In genomic region chr2:173171956-173172355, GRCm38 (mm10) we compare ENCODE assay signal across 9 mouse cellular contexts. TPM values are rescaled to one million over a fixed set of nuclear protein-coding genes. Genes with fewer than 3 reads are reported as not detected.
DNase-seq lines count a peak whose midpoint lies in the region; ATAC-seq lines count a peak whose summit lies in the region.
"Had no signal": no experiment of that assay in that cellular context is flagged by ENCODE, and none has a peak within 500 bp of the region (broad histone marks: within the 10 kb centered on the region; RNA-seq: fewer than 3 reads in every experiment).

No protein-coding gene starts in this region.

- no peaks in the 10 kb centered on the region for H3K36me3 ChIP-seq in heart, embryonic 12.5 days
- no peaks in the 10 kb centered on the region for H3K36me3 ChIP-seq in embryonic facial prominence, embryonic 12.5 days
- H3K36me3 ChIP-seq in intestine, embryonic 16.5 days (ENCODE audit: control insufficient read depth, insufficient read depth, low read length) = no peaks in the 10 kb centered on the region
- no peaks in the 10 kb centered on the region for H3K36me3 ChIP-seq in midbrain, embryonic 11.5 days (ENCODE audit: control insufficient read depth, insufficient read depth, low read length)

- no peak overlapping the region for H3K27ac ChIP-seq in heart, embryonic 12.5 days (ENCODE audit: poor library complexity, severe bottlenecking)
- H3K27ac ChIP-seq in embryonic facial prominence, embryonic 12.5 days = 0 out of 2 replicates have a peak overlapping the region, but pooled peaks have one; percentile 3
- peak overlapping the region; percentile 3; the same call in 1 of the 2 replicates for H3K27ac ChIP-seq in intestine, embryonic 16.5 days (ENCODE audit: low read length)
- peak overlapping the region; percentile 70 for H3K27ac ChIP-seq in midbrain, embryonic 11.5 days (ENCODE audit: low read depth, low read length)

- ATAC-seq in heart, embryonic 12.5 days (ENCODE audit: insufficient number of reproducible peaks, low FRiP score) = no peak
- ATAC-seq in embryonic facial prominence, embryonic 12.5 days (ENCODE audit: insufficient number of reproducible peaks, insufficient read depth, low FRiP score, low TSS enrichment) = no peak
- ATAC-seq in intestine, embryonic 16.5 days = peak; percentile 3
- no peak for ATAC-seq in midbrain, embryonic 11.5 days (ENCODE audit: low FRiP score)

- no peak for DNase-seq in heart, postnatal 4 days
- no peak for DNase-seq in midbrain, embryonic 11.5 days (ENCODE audit: low spot score, missing footprints)
- no peak for DNase-seq in urinary bladder, postnatal 14 days (ENCODE audit: low spot score)
- no peak for DNase-seq in embryo, embryonic 10.5 days (ENCODE audit: low spot score)
- no peak for DNase-seq in gastrocnemius, postnatal 10 days

- H3K4me1 ChIP-seq in heart, embryonic 12.5 days (replicated peaks) = peaks cover 24% of the 10 kb centered on the region
- H3K4me1 ChIP-seq in embryonic facial prominence, embryonic 12.5 days = peaks cover 32% of the 10 kb centered on the region
- H3K4me1 ChIP-seq in intestine, embryonic 16.5 days (ENCODE audit: control insufficient read depth, insufficient read depth, low read length) = peaks cover 38% of the 10 kb centered on the region
- peaks cover 31% of the 10 kb centered on the region for H3K4me1 ChIP-seq in midbrain, embryonic 11.5 days (ENCODE audit: control insufficient read depth, insufficient read depth, low read length)

- H3K4me3 ChIP-seq in heart, embryonic 12.5 days = peak overlapping the region; percentile 36; the same call in 1 of the 2 replicates
- no peak overlapping the region for H3K4me3 ChIP-seq in embryonic facial prominence, embryonic 12.5 days
- no peak overlapping the region for H3K4me3 ChIP-seq in intestine, embryonic 16.5 days (ENCODE audit: low read length)
- H3K4me3 ChIP-seq in midbrain, embryonic 11.5 days (ENCODE audit: low read depth, low read length) = no peak overlapping the region

- 0 out of 2 replicates have a peak, but pooled peaks cover 7% of the 10 kb centered on the region for H3K9me3 ChIP-seq in heart, embryonic 12.5 days (replicated peaks)
- H3K9me3 ChIP-seq in embryonic facial prominence, embryonic 12.5 days = no peaks in the 10 kb centered on the region
- peaks cover 5% of the 10 kb centered on the region; the same call in 1 of the 2 replicates for H3K9me3 ChIP-seq in intestine, embryonic 16.5 days (ENCODE audit: control insufficient read depth, low read length)
- 0 out of 2 replicates have a peak, but pooled peaks cover 3% of the 10 kb centered on the region for H3K9me3 ChIP-seq in midbrain, embryonic 11.5 days (ENCODE audit: control insufficient read depth, low read length)

- peak overlapping the region; percentile 60 for H3K9ac ChIP-seq in heart, embryonic 12.5 days
- H3K9ac ChIP-seq in embryonic facial prominence, embryonic 12.5 days = no peak overlapping the region
- peak overlapping the region; percentile 56; the same call in 1 of the 2 replicates for H3K9ac ChIP-seq in intestine, embryonic 16.5 days (ENCODE audit: low read depth, low read length)
- peak overlapping the region; percentile 43; the same call in 1 of the 2 replicates for H3K9ac ChIP-seq in midbrain, embryonic 11.5 days (ENCODE audit: low read length)

- H3K27me3 ChIP-seq in heart, embryonic 12.5 days (replicated peaks) = peaks cover 33% of the 10 kb centered on the region
- H3K27me3 ChIP-seq in embryonic facial prominence, embryonic 12.5 days = peaks cover 16% of the 10 kb centered on the region
- 0 out of 2 replicates have a peak, but pooled peaks cover under 1% of the 10 kb centered on the region for H3K27me3 ChIP-seq in intestine, embryonic 16.5 days (replicated peaks; ENCODE audit: control insufficient read depth, insufficient read depth, low read length)
- H3K27me3 ChIP-seq in midbrain, embryonic 11.5 days (ENCODE audit: control insufficient read depth, insufficient read depth, low read length) = no peaks in the 10 kb centered on the region; the same call in 1 of the 2 replicates

- 78% methylated on average over 5 of the region's 5 CpGs for WGBS in heart, embryonic 12.5 days
- WGBS in embryonic facial prominence, embryonic 12.5 days = 85% methylated on average over 5 of the region's 5 CpGs
- 46% methylated on average over 5 of the region's 5 CpGs for WGBS in intestine, embryonic 16.5 days
- WGBS in midbrain, embryonic 11.5 days = 90% methylated on average over 5 of the region's 5 CpGs

- H3K4me2 ChIP-seq in heart, embryonic 12.5 days = peak overlapping the region; percentile 68
- peak overlapping the region; percentile 50 for H3K4me2 ChIP-seq in embryonic facial prominence, embryonic 12.5 days (replicated peaks)
- peak overlapping the region; percentile 50 for H3K4me2 ChIP-seq in intestine, embryonic 16.5 days (ENCODE audit: low read depth, low read length)
- peak overlapping the region; percentile 37; the same call in 1 of the 2 replicates for H3K4me2 ChIP-seq in midbrain, embryonic 11.5 days

RNA-seq across cellular contexts. Expression of gene Pck1, which starts 19.1 kb away (rescaled TPM):
- 0.09 and 0.19 TPM in 2 replicates for polyA plus RNA-seq in heart, embryonic 12.5 days (2016; fragmentation: Nextera tagmentation; extraction: Ambion mirVana)
- total RNA-seq in heart, postnatal 4 days (2021) = 1 to 10 TPM; 4.6 to 5.4 TPM
- 0.10 TPM in 1 of 2 replicates, not detected in the other for polyA plus RNA-seq in embryonic facial prominence, embryonic 12.5 days (2016; fragmentation: Nextera tagmentation; extraction: Ambion mirVana)
- 14.0 and 19.7 TPM in 2 replicates for polyA plus RNA-seq in intestine, embryonic 16.5 days (2015; fragmentation: Nextera tagmentation; extraction: Ambion mirVana)
- not detected in 2 replicates for polyA plus RNA-seq in midbrain, embryonic 11.5 days (2014; fragmentation: Nextera tagmentation; extraction: Ambion mirVana)
- total RNA-seq in gastrocnemius, postnatal 10 days (2021) = 10 to 100 TPM in 1 of 2 experiments, 1 to 10 TPM in 1; 9.1 to 17.4 TPM
- total RNA-seq: layer of hippocampus, adult 18-20 months had no signal

RNA-seq across cellular contexts. Expression of gene Zbp1, which starts 46.8 kb away (rescaled TPM):
- not detected in 2 replicates for polyA plus RNA-seq in heart, embryonic 12.5 days (2016; fragmentation: Nextera tagmentation; extraction: Ambion mirVana)
- under 1 TPM in 1 of 2 experiments, not detected in 1; 0.14 TPM for total RNA-seq in heart, postnatal 4 days (2021)
- polyA plus RNA-seq in embryonic facial prominence, embryonic 12.5 days (2016; fragmentation: Nextera tagmentation; extraction: Ambion mirVana) = 0.39 TPM in 1 of 2 replicates, not detected in the other
- 0.65 and 1.9 TPM in 2 replicates for polyA plus RNA-seq in intestine, embryonic 16.5 days (2015; fragmentation: Nextera tagmentation; extraction: Ambion mirVana)
- 0.46 and 0.55 TPM in 2 replicates for polyA plus RNA-seq in midbrain, embryonic 11.5 days (2014; fragmentation: Nextera tagmentation; extraction: Ambion mirVana)
- under 1 TPM in 1 of 2 experiments, not detected in 1; 0.09 TPM for total RNA-seq in gastrocnemius, postnatal 10 days (2021)

RNA-seq across cellular contexts. Expression of gene Ctcfl, which starts 52.6 kb away (rescaled TPM):
- polyA plus RNA-seq in heart, embryonic 12.5 days (2016; fragmentation: Nextera tagmentation; extraction: Ambion mirVana) = 0.70 and 0.86 TPM in 2 replicates
- total RNA-seq in heart, postnatal 4 days (2021) = under 1 TPM; 0.14 TPM
- polyA plus RNA-seq in embryonic facial prominence, embryonic 12.5 days (2016; fragmentation: Nextera tagmentation; extraction: Ambion mirVana) = 0.12 TPM in 1 of 2 replicates, not detected in the other
- 0.22 and 0.23 TPM in 2 replicates for polyA plus RNA-seq in intestine, embryonic 16.5 days (2015; fragmentation: Nextera tagmentation; extraction: Ambion mirVana)
- polyA plus RNA-seq in midbrain, embryonic 11.5 days (2014; fragmentation: Nextera tagmentation; extraction: Ambion mirVana) = 0.08 TPM in 1 of 2 replicates, not detected in the other
- total RNA-seq in gastrocnemius, postnatal 10 days (2021) = not detected
- total RNA-seq: layer of hippocampus, adult 18-20 months had no signal

Comparison
In these comparisons a context has a peak if more than half of its experiments do, and no peak if none do; other contexts are left out.
1. RNA of gene Pck1, which starts 19.1 kb away (polyA plus RNA-seq): 14.0 to 19.7 TPM in intestine, embryonic 16.5 days; 0.09 to 0.19 TPM in heart, embryonic 12.5 days, not detected in midbrain, embryonic 11.5 days and 0.10 TPM in embryonic facial prominence, embryonic 12.5 days; every median in the first group is over 10 times any median in the second.
2. Peak in every context shown above with its lines, with median percentiles within 50 percentile points of each other: H3K4me2 ChIP-seq.